Mouse (Mus musculus) common myeloid progenitor, adult 5-6 weeks (primary cell): ENCODE data around the gene Socs5. TPM values are rescaled to one million over a fixed set of nuclear protein-coding genes. Genes with fewer than 3 reads are reported as not detected.
"Not testable (repeated sequence)": the region's sequence is repeated elsewhere in the genome, so short reads cannot be mapped to it uniquely, and the experiment has no call there.

Experiments
- ATAC-seq: replicated peaks from 2 replicates; pipeline ENCODE4 v1.8.0; 2016; ENCODE audit warnings: low read depth, mild to moderate bottlenecking, moderate TSS enrichment, inconsistent platforms; ENCODE audit not compliant: poor library complexity, severe bottlenecking
- total RNA-seq: library from RNA; stranded (forward); fragments of 200-1000, 187-1606 nt; gene quantifications from 2 replicates; pipeline ENCODE4 v1.2.3, GENCODE M21; 2017

Socs5 gene
- total RNA-seq, result 7.2 and 10.0 TPM in 2 replicates

GRCm38 (mm10) chr17:87107623-87108221 is at the start of gene Socs5:
TSS of gene Socs5 (plus strand) at chr17:87107679.
- no peak for ATAC-seq

GRCm38 (mm10) chr17:87062639-87063038 is 44.8 kb upstream of the Socs5 start:
- no peak for ATAC-seq

- ATAC-seq, result no peak
These were observed 44.0 kb upstream of the Socs5 start for GRCm38 (mm10) chr17:87063461-87063860.

GRCm38 (mm10) chr17:87063969-87064368 is 43.5 kb upstream of the Socs5 start:
- peak; percentile 99 for ATAC-seq

GRCm38 (mm10) chr17:87068997-87069396 is 38.5 kb upstream of the Socs5 start:
- no peak for ATAC-seq

GRCm38 (mm10) chr17:87072183-87072582 is 35.3 kb upstream of the Socs5 start:
- not testable (repeated sequence) for ATAC-seq

- no peak for ATAC-seq
These were observed 34.6 kb upstream of the Socs5 start for GRCm38 (mm10) chr17:87072766-87073440.

- ATAC-seq, result no peak
These were observed 34.0 kb upstream of the Socs5 start for GRCm38 (mm10) chr17:87073470-87073869.

- ATAC-seq, result 0 out of 2 replicates have a peak, but pooled peaks have one; percentile 32
These were observed 29.3 kb upstream of the Socs5 start for GRCm38 (mm10) chr17:87078217-87078616.

GRCm38 (mm10) chr17:87080724-87081123 is 26.8 kb upstream of the Socs5 start:
- no peak for ATAC-seq

- ATAC-seq, result no peak; the same call in 1 of the 2 replicates
These were observed 24.9 kb upstream of the Socs5 start for GRCm38 (mm10) chr17:87082547-87082946.

GRCm38 (mm10) chr17:87083671-87084070 is 23.8 kb upstream of the Socs5 start:
- no peak for ATAC-seq

GRCm38 (mm10) chr17:87085726-87086125 is 21.8 kb upstream of the Socs5 start:
- ATAC-seq, result no peak

GRCm38 (mm10) chr17:87089296-87089695 is 18.2 kb upstream of the Socs5 start:
- no peak for ATAC-seq

GRCm38 (mm10) chr17:87093061-87093460 is 14.4 kb upstream of the Socs5 start:
- no peak for ATAC-seq

GRCm38 (mm10) chr17:87096951-87097350 is 10.5 kb upstream of the Socs5 start:
- no peak for ATAC-seq

- no peak for ATAC-seq
These were observed 9.9 kb upstream of the Socs5 start for GRCm38 (mm10) chr17:87097576-87097975.

- no peak for ATAC-seq
These were observed 6.5 kb upstream of the Socs5 start for GRCm38 (mm10) chr17:87100947-87101346.

GRCm38 (mm10) chr17:87102636-87103035 is 4.8 kb upstream of the Socs5 start:
- ATAC-seq, result no peak

GRCm38 (mm10) chr17:87103060-87103459 is 4.4 kb upstream of the Socs5 start:
- no peak for ATAC-seq

GRCm38 (mm10) chr17:87104276-87104675 is 3.2 kb upstream of the Socs5 start:
- ATAC-seq, result no peak

- ATAC-seq, result no peak
These were observed 1.5 kb upstream of the Socs5 start for GRCm38 (mm10) chr17:87105941-87106340.
